Mouse (Mus musculus) neural tube, embryonic 11.5 days (tissue): ENCODE data around the gene Wdfy4. TPM values are rescaled to one million over a fixed set of nuclear protein-coding genes. Genes with fewer than 3 reads are reported as not detected.
A peak's percentile ranks its signal among the peaks of the same experiment; 100 is the strongest.

ENCODE experiments used
- ATAC-seq: fragments of 200-750 bp; cut with Nextera tagmentation; 2 replicates; pipeline ENCODE4 v1.8.0; 2017; ENCODE audit warnings: moderate number of reproducible peaks, mild to moderate bottlenecking, moderate TSS enrichment, moderate library complexity; ENCODE audit not compliant: insufficient read depth, low FRiP score, low TSS enrichment
- DNase-seq: peaks from one replicate; pipeline ENCODE4 v3.0.0-alpha.2; 2015; ENCODE audit warnings: low spot score
- H3K27ac ChIP-seq: fragments of 300-500 bp; sonication (generic); 2 replicates; pipeline ENCODE4 v1.5.1; 2014; ENCODE audit warnings: low read depth, mild to moderate bottlenecking, low read length
- H3K27me3 ChIP-seq: fragments of 300-500 bp; sonication (generic); 2 replicates; pipeline ENCODE4 v1.6.1; 2014; ENCODE audit warnings: mild to moderate bottlenecking, low read length, mixed read lengths; ENCODE audit not compliant: control insufficient read depth, insufficient read depth
- H3K36me3 ChIP-seq: fragments of 300-500 bp; sonication (generic); 2 replicates; pipeline ENCODE4 v1.6.1; 2014; ENCODE audit warnings: mild to moderate bottlenecking, low read length, moderate library complexity, mixed read lengths; ENCODE audit not compliant: control insufficient read depth, insufficient read depth
- H3K4me1 ChIP-seq: fragments of 300-500 bp; sonication (generic); 2 replicates; pipeline ENCODE4 v1.6.1; 2014; ENCODE audit warnings: low read length, mixed read lengths; ENCODE audit not compliant: control insufficient read depth, insufficient read depth
- H3K4me2 ChIP-seq: fragments of 300-500 bp; sonication (generic); 2 replicates; pipeline ENCODE4 v1.6.1; 2014; ENCODE audit warnings: low read depth, mild to moderate bottlenecking, moderate library complexity
- H3K4me3 ChIP-seq: fragments of 300-500 bp; sonication (generic); 2 replicates; pipeline ENCODE4 v1.5.1; 2014; ENCODE audit warnings: low read depth, low read length
- H3K9ac ChIP-seq: fragments of 300-500 bp; sonication (generic); 2 replicates; pipeline ENCODE4 v1.6.1; 2014; ENCODE audit warnings: mild to moderate bottlenecking, low read length
- H3K9me3 ChIP-seq: fragments of 300-500 bp; sonication (generic); 2 replicates; pipeline ENCODE4 v1.6.1; 2016; ENCODE audit warnings: low read length; ENCODE audit not compliant: control insufficient read depth
- WGBS: fragments of 180-500 bp; shearing (Covaris S2); extraction: QIAGEN DNeasy Blood & Tissue Kit; methylation state at CpG from one replicate; pipeline ENCODE4 v1.1.7; 2014; 5-methylcytosine and 5-hydroxymethylcytosine counted together
- polyA plus RNA-seq: library from polyadenylated mRNA; unstranded; fragments of >200 nt; fragmentation: Nextera tagmentation; extraction: Ambion mirVana; gene quantifications from 2 replicates; pipeline ENCODE4 v1.2.1, GENCODE M21; 2014

The Wdfy4 gene
- polyA plus RNA-seq, 1 experiment from 2014 or later = 0.36 TPM

DNA sequence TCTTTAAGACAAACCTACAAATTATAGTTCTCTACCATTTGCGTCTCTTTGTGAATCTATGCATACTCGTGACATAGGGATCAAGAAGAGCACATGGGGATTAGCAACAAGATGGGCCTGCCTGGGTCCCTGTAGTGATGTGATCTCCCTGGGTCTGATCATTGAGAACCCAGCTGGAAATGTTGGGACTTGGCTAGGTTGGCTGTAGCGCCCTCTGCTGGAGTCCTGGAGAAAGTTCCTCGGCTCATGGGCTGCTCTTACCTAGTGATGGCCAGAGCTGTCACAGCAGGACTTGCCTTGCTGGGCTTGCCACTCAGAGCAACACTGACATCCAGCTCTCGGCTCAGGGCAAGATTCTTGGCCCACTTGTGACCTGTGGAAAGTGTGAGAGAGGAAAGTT lies 224.8 kb downstream of the Wdfy4 start:
- DNase-seq = peak; percentile 78
- Histone ChIP-seq H3K4me3 (no peak overlapping the region), H3K27ac (no peak overlapping the region), H3K9ac (no peak overlapping the region), H3K36me3 (no peaks in the 10 kb centered on the region), H3K4me1 (0 out of 2 replicates have a peak, but pooled peaks cover 2% of the 10 kb centered on the region), H3K4me2 (no peak overlapping the region), H3K9me3 (no peaks in the 10 kb centered on the region), H3K27me3 (no peaks in the 10 kb centered on the region)
- 34% methylated on average over 5 of the region's 5 CpGs for WGBS
- ATAC-seq = no peak

DNA sequence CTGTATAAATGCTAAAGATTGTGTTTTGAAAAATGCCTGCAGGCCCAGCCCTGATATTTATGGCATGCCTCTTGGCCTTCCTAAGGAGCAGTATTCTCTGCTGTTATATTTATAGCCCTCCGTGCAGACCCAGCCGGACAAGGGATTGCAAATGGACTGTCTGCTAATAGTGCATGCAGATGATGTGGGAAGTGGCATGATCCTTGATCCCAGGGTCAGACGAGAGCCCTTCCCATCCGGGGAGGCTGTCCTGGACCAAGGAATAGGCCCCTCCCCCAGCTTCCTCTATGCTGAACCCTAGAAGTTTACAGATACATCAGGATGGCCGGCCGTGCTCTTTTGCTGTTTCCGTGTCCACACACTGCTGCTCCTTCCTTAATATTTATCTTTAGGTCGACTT lies 226.6 kb downstream of the Wdfy4 start:
- ATAC-seq (no peak), DNase-seq (no peak)
- no peak overlapping the region for H3K27ac ChIP-seq
- 0 out of 2 replicates have a peak, but pooled peaks cover 2% of the 10 kb centered on the region for H3K4me1 ChIP-seq
- H3K9ac ChIP-seq = no peak overlapping the region
- WGBS = 56% methylated on average over 8 of the region's 8 CpGs
- no peak overlapping the region for H3K4me2 ChIP-seq
- H3K27me3 ChIP-seq = no peaks in the 10 kb centered on the region
- H3K36me3 ChIP-seq = no peaks in the 10 kb centered on the region; the same call in 1 of the 2 replicates
- H3K4me3 ChIP-seq = no peak overlapping the region
- no peaks in the 10 kb centered on the region for H3K9me3 ChIP-seq

DNA sequence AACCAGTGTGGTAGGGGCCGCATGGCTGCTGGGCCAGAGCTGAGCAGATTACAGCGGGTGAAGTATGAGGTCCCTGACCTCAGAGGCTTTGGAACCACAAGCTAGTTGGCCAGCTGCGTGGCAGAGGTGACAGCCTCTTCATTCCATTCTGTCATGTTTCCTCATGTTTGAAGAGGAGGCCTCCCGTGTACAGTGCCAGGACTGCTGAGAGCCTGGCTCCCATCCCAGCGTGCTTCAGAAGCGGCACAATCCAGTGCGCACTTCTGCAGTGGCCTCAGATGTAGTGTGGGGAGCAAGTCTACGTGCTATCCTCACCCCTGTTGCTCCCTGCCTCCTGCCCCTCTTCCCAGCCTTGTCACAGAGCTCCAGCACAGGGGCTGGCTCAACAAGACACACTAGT lies 228.8 kb downstream of the Wdfy4 start:
- no peak for ATAC-seq
- Histone ChIP-seq H3K4me3 (no peak overlapping the region), H3K27me3 (no peaks in the 10 kb centered on the region), H3K9me3 (no peaks in the 10 kb centered on the region), H3K4me1 (0 out of 2 replicates have a peak, but pooled peaks cover 2% of the 10 kb centered on the region), H3K36me3 (no peaks in the 10 kb centered on the region; the same call in 1 of the 2 replicates), H3K27ac (no peak overlapping the region), H3K4me2 (no peak overlapping the region), H3K9ac (no peak overlapping the region)
- 87% methylated on average over 8 of the region's 8 CpGs for WGBS
- no peak for DNase-seq

DNA sequence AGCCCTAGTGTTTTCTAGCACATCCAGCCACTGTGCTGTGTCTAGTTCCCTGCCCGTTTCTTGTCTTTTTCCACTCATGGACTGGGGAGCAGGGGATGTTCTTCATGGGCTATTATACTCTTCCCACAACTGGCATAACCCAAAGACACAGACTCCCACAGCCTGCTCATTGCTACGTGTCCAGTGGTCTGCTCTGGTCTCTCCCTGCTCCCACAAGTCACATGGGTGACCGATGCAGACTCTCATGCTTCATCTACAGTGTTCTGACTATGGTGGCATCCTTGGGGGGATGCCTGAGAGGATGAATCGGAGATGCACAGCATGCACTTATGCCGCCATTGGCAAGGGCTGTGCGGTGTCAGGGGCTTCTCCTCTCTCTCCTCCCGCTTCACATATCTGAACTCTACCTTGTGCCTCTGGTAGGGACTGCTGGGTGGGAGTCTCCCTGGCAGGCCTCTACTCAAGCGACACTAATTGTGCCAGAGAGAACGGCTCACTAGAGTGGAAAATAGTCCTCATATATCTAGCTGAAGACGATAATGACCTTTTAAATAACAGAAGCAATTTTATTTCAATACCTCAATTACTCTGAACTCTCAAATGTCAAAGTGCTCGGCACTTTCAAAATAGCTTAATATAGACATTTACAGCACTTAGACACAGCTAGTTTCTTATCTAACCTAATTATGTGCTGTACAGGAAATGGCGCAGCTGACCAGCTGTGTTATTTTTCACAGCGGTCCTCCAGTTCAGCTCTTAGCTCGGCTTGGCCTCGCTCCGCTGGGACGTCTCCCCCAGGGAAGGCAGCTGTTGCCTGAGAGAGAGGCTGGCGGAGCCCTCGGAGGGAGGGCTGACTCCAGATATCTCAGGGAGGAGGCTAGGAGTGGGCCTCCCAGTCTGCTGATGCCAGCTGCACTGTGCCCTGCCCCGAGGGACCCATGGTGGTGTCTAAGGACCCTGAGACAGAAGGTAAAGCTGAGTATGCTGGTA lies 234.7 kb downstream of the Wdfy4 start:
- no peak overlapping the region for H3K4me2 ChIP-seq
- DNase-seq (peak; percentile 55), ATAC-seq (0 out of 2 replicates have a peak, but pooled peaks have one; percentile 16)
- H3K4me3 ChIP-seq = no peak overlapping the region
- no peaks in the 10 kb centered on the region for H3K9me3 ChIP-seq
- no peaks in the 10 kb centered on the region; the same call in 1 of the 2 replicates for H3K36me3 ChIP-seq
- H3K27me3 ChIP-seq = no peaks in the 10 kb centered on the region
- H3K27ac ChIP-seq = no peak overlapping the region
- H3K4me1 ChIP-seq = peaks cover 4% of the 10 kb centered on the region; the same call in 1 of the 2 replicates
- no peak overlapping the region for H3K9ac ChIP-seq
- 57% methylated on average over 20 of the region's 20 CpGs for WGBS

DNA sequence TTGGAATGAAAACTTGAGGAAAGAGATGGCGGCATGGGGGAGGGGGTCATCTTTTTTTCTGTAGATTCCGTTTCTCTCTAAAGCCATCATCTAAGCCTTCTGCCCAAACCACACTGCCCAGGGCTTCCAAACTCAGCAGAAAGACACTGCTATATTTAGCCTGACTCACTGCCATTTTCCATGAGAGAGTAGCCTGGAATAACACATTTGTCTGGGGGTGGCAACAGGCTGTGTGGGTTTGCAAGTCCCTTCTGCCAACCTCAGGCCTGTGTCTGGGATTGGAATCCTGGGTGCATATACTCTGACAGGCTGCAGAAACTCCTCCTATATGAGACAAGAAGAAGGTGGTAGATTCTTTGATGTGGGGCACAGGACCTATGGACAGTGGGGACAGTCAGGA lies 237.8 kb downstream of the Wdfy4 start:
- Histone ChIP-seq H3K4me2 (no peak overlapping the region), H3K9ac (no peak overlapping the region), H3K4me3 (no peak overlapping the region), H3K4me1 (peaks cover 4% of the 10 kb centered on the region; the same call in 1 of the 2 replicates), H3K9me3 (no peaks in the 10 kb centered on the region), H3K27me3 (no peaks in the 10 kb centered on the region), H3K27ac (no peak overlapping the region), H3K36me3 (no peaks in the 10 kb centered on the region)
- ATAC-seq (no peak), DNase-seq (no peak)
- WGBS = 94% methylated on average over 2 of the region's 2 CpGs

DNA sequence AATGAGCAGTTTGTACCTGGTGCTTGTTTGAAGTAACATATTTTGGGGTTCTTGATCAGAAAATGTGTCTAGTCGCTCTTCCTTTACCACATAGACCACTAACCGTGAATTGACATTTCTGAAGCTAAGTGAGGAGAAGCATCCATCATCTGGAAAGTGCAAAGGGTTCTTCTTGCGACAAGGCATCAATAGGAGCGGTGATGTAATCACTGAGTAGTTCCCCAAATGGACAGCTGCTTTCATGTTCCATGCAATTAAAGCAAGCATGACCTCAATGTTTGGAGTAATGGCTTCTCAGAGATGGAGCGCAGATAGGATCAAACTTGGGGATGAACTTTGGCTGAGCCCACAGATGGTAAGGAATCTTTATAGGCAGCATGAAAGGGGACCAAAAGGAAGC lies 246.1 kb downstream of the Wdfy4 start:
- Histone ChIP-seq H3K27ac (no peak overlapping the region), H3K36me3 (no peaks in the 10 kb centered on the region), H3K9ac (no peak overlapping the region), H3K9me3 (no peaks in the 10 kb centered on the region), H3K27me3 (no peaks in the 10 kb centered on the region), H3K4me2 (no peak overlapping the region), H3K4me1 (no peaks in the 10 kb centered on the region), H3K4me3 (no peak overlapping the region)
- DNase-seq = no peak
- 82% methylated on average over 5 of the region's 5 CpGs for WGBS
- ATAC-seq = no peak

DNA sequence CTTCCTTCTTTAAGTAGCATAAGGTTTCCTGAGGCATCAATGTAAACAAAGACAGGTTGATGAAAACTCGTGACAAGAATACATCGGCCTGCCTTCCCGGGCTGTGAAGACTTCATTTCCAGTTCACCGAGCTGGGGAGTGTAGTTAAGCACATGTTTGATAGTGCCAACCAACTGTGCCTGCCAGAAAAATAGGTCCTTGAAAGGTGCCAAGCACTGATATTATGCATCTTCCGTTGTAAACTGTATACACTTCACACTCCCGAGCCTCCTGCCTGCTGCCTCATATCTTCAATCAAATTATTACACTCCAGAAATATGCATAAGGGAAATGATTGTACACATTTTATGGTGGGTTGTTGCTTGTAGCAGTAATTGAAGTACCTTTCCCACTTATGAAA lies 251.2 kb downstream of the Wdfy4 start:
- no peak for ATAC-seq
- no peak for DNase-seq
- Histone ChIP-seq H3K27me3 (no peaks in the 10 kb centered on the region), H3K9me3 (no peaks in the 10 kb centered on the region), H3K27ac (no peak overlapping the region), H3K4me3 (no peak overlapping the region), H3K36me3 (no peaks in the 10 kb centered on the region), H3K4me1 (no peaks in the 10 kb centered on the region), H3K4me2 (no peak overlapping the region), H3K9ac (no peak overlapping the region)
- 89% methylated on average over 6 of the region's 6 CpGs for WGBS

DNA sequence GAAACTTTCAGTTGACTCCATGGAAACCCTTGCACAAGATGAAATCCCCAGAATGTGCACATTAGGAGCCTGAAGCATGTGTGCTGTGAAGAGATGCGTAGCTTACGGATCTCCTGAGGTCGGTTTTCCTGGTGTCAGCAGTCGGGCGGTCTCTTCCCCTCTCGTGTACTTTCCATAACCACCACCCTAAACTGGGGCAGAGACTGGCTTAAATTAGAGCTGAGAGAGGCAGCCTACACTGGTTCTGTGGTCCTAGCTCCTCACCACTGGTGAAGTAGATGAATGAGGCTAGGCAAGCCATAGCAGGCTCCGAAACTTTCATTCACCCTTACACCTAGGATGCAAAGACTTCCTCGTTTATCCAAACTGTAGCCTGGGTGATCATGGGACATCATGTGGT lies 253.1 kb downstream of the Wdfy4 start:
- H3K27me3 ChIP-seq = no peaks in the 10 kb centered on the region
- ATAC-seq (no peak), DNase-seq (no peak)
- no peaks in the 10 kb centered on the region for H3K36me3 ChIP-seq
- no peak overlapping the region for H3K9ac ChIP-seq
- H3K4me3 ChIP-seq = no peak overlapping the region
- 91% methylated on average over 8 of the region's 8 CpGs for WGBS
- H3K4me2 ChIP-seq = no peak overlapping the region
- H3K9me3 ChIP-seq = no peaks in the 10 kb centered on the region
- no peaks in the 10 kb centered on the region for H3K4me1 ChIP-seq
- no peak overlapping the region for H3K27ac ChIP-seq

DNA sequence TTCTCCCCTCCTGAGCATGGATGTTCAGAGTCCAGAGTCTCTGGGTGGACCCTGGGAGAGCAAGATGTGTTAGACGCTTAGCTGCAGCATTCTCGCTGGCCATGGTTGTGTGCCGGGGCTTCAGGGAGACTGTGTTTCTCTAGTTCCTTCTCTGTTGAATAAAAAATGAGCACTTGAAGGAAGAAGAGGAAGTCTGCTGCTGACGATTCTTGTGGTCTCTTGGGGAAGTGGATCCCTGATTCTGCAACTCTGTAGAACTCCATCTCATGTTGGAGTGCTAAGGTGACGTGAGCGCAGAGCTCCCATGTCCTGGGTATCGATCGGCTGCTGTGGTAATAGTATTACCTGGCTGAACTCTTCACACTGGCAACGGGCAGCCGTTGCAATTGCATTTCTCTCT lies 253.6 kb downstream of the Wdfy4 start:
- WGBS = 91% methylated on average over 10 of the region's 10 CpGs
- Histone ChIP-seq H3K9ac (no peak overlapping the region), H3K4me1 (no peaks in the 10 kb centered on the region), H3K4me2 (no peak overlapping the region), H3K36me3 (no peaks in the 10 kb centered on the region), H3K27me3 (no peaks in the 10 kb centered on the region), H3K27ac (no peak overlapping the region), H3K4me3 (no peak overlapping the region), H3K9me3 (no peaks in the 10 kb centered on the region)
- DNase-seq (no peak), ATAC-seq (no peak)
